Mouse (Mus musculus) kidney, embryonic 16.5 days (tissue): ENCODE results near the gene Zfpm1. TPM values are rescaled to one million over a fixed set of nuclear protein-coding genes. Genes with fewer than 3 reads are reported as not detected.

Source experiments
- ATAC-seq: fragments of 200-750 bp; cut with Nextera tagmentation; 2 replicates; pipeline ENCODE4 v1.8.0; 2017; ENCODE audit warnings: moderate TSS enrichment; ENCODE audit not compliant: low FRiP score, low TSS enrichment
- H3K27ac ChIP-seq: fragments of 300-500 bp; sonication (generic); 2 replicates; pipeline ENCODE4 v1.5.1; 2014; ENCODE audit warnings: low read length
- H3K27me3 ChIP-seq: fragments of 300-500 bp; sonication (generic); 2 replicates; pipeline ENCODE4 v1.6.1; 2014; ENCODE audit warnings: low read length, control low read depth, mixed read lengths; ENCODE audit not compliant: insufficient read depth
- H3K36me3 ChIP-seq: fragments of 300-500 bp; sonication (generic); 2 replicates; pipeline ENCODE4 v1.6.1; 2014; ENCODE audit warnings: low read length, control low read depth, mixed read lengths; ENCODE audit not compliant: insufficient read depth
- H3K4me1 ChIP-seq: fragments of 300-500 bp; sonication (generic); 2 replicates; pipeline ENCODE4 v1.6.1; 2014; ENCODE audit warnings: low read length, control low read depth, mixed read lengths; ENCODE audit not compliant: insufficient read depth
- H3K4me2 ChIP-seq: fragments of 300-500 bp; sonication (generic); replicated peaks from 2 replicates; pipeline ENCODE4 v1.6.1; 2014; ENCODE audit warnings: low read depth, low read length
- H3K4me3 ChIP-seq: fragments of 300-500 bp; sonication (generic); 2 replicates; pipeline ENCODE4 v1.5.1; 2014; ENCODE audit warnings: mild to moderate bottlenecking, low read length
- H3K9ac ChIP-seq: fragments of 300-500 bp; sonication (generic); replicated peaks from 2 replicates; pipeline ENCODE4 v1.6.1; 2014; ENCODE audit warnings: low read length
- H3K9me3 ChIP-seq: fragments of 300-500 bp; sonication (generic); 2 replicates; pipeline ENCODE4 v1.6.1; 2016; ENCODE audit warnings: low read length, control low read depth
- WGBS: fragments of 180-500 bp; shearing (Covaris S2); extraction: QIAGEN DNeasy Blood & Tissue Kit; methylation state at CpG from one replicate; pipeline ENCODE4 v1.1.7; 2014; 5-methylcytosine and 5-hydroxymethylcytosine counted together
- polyA plus RNA-seq: library from polyadenylated mRNA; unstranded; fragments of >200 nt; fragmentation: Nextera tagmentation; extraction: Ambion mirVana; gene quantifications from 2 replicates; pipeline ENCODE4 v1.2.1, GENCODE M21; 2015

Zfpm1 gene
- polyA plus RNA-seq, 1 experiment from 2014 or later = 1.6 TPM

- 84% methylated on average over 7 of the region's 7 CpGs for WGBS
- H3K9ac ChIP-seq = no peak overlapping the region
- no peaks in the 10 kb centered on the region for H3K36me3 ChIP-seq
- no peak overlapping the region for H3K27ac ChIP-seq
- no peak for ATAC-seq
- H3K4me2 ChIP-seq = no peak overlapping the region
- no peaks in the 10 kb centered on the region for H3K9me3 ChIP-seq
- no peak overlapping the region for H3K4me3 ChIP-seq
- peaks cover 6% of the 10 kb centered on the region; the same call in 1 of the 2 replicates for H3K4me1 ChIP-seq
- 0 out of 2 replicates have a peak, but pooled peaks cover 10% of the 10 kb centered on the region for H3K27me3 ChIP-seq
Observed at GRCm38 (mm10) chr8:122270555-122270954, 11.4 kb upstream of the Zfpm1 start.

GRCm38 (mm10) chr8:122273152-122273551 is 8.8 kb upstream of the Zfpm1 start:
- H3K4me1 ChIP-seq = peaks cover 14% of the 10 kb centered on the region; the same call in 1 of the 2 replicates
- WGBS = 7% methylated on average over 5 of the region's 5 CpGs
- no peak overlapping the region for H3K4me3 ChIP-seq
- 0 out of 2 replicates have a peak, but pooled peaks cover 10% of the 10 kb centered on the region for H3K27me3 ChIP-seq
- no peak overlapping the region for H3K27ac ChIP-seq
- H3K36me3 ChIP-seq = no peaks in the 10 kb centered on the region
- H3K9ac ChIP-seq = no peak overlapping the region
- H3K4me2 ChIP-seq = no peak overlapping the region
- no peaks in the 10 kb centered on the region for H3K9me3 ChIP-seq
- peak; percentile 64 for ATAC-seq

GRCm38 (mm10) chr8:122273826-122274225 is 8.1 kb upstream of the Zfpm1 start:
- Histone ChIP-seq H3K4me3 (no peak overlapping the region), H3K4me1 (peaks cover 14% of the 10 kb centered on the region; the same call in 1 of the 2 replicates), H3K27ac (no peak overlapping the region), H3K9me3 (no peaks in the 10 kb centered on the region), H3K4me2 (no peak overlapping the region), H3K27me3 (0 out of 2 replicates have a peak, but pooled peaks cover 10% of the 10 kb centered on the region), H3K9ac (0 out of 2 replicates have a peak overlapping the region, but pooled peaks have one; percentile 14), H3K36me3 (no peaks in the 10 kb centered on the region)
- 42% methylated on average over 7 of the region's 7 CpGs for WGBS
- ATAC-seq = no peak

GRCm38 (mm10) chr8:122274651-122275391 is 7.1 kb upstream of the Zfpm1 start:
- no peak for ATAC-seq
- H3K9me3 ChIP-seq = no peaks in the 10 kb centered on the region
- no peak overlapping the region for H3K9ac ChIP-seq
- no peak overlapping the region for H3K4me2 ChIP-seq
- WGBS = 77% methylated on average over 11 of the region's 11 CpGs
- no peak overlapping the region for H3K4me3 ChIP-seq
- 0 out of 2 replicates have a peak, but pooled peaks cover 7% of the 10 kb centered on the region for H3K27me3 ChIP-seq
- H3K36me3 ChIP-seq = no peaks in the 10 kb centered on the region
- H3K4me1 ChIP-seq = peaks cover 9% of the 10 kb centered on the region; the same call in 1 of the 2 replicates
- no peak overlapping the region for H3K27ac ChIP-seq

GRCm38 (mm10) chr8:122276308-122276707 is 5.6 kb upstream of the Zfpm1 start:
- 82% methylated on average over 5 of the region's 5 CpGs for whole genome bisulfite sequencing
- Histone ChIP-seq H3K9me3 (no peaks in the 10 kb centered on the region), H3K4me3 (no peak overlapping the region), H3K27ac (no peak overlapping the region), H3K4me1 (peaks cover 19% of the 10 kb centered on the region), H3K36me3 (no peaks in the 10 kb centered on the region), H3K4me2 (no peak overlapping the region), H3K9ac (no peak overlapping the region), H3K27me3 (0 out of 2 replicates have a peak, but pooled peaks cover 2% of the 10 kb centered on the region)
- ATAC-seq = no peak

GRCm38 (mm10) chr8:122277204-122277995 is 4.5 kb upstream of the Zfpm1 start:
- Histone ChIP-seq H3K4me2 (no peak overlapping the region), H3K4me1 (peaks cover 19% of the 10 kb centered on the region), H3K4me3 (no peak overlapping the region), H3K36me3 (no peaks in the 10 kb centered on the region), H3K9ac (no peak overlapping the region), H3K9me3 (no peaks in the 10 kb centered on the region), H3K27me3 (0 out of 2 replicates have a peak, but pooled peaks cover 2% of the 10 kb centered on the region), H3K27ac (no peak overlapping the region)
- WGBS = 64% methylated on average over 18 of the region's 18 CpGs
- ATAC-seq = no peak

- Histone ChIP-seq H3K27me3 (0 out of 2 replicates have a peak, but pooled peaks cover 4% of the 10 kb centered on the region), H3K36me3 (no peaks in the 10 kb centered on the region), H3K9ac (0 out of 2 replicates have a peak overlapping the region, but pooled peaks have one; percentile 65), H3K27ac (no peak overlapping the region), H3K9me3 (no peaks in the 10 kb centered on the region), H3K4me1 (peaks cover 41% of the 10 kb centered on the region), H3K4me3 (no peak overlapping the region), H3K4me2 (no peak overlapping the region)
- 63% methylated on average over 4 of the region's 4 CpGs for WGBS
- no peak for ATAC-seq
Observed at GRCm38 (mm10) chr8:122280156-122280555, 1.8 kb upstream of the Zfpm1 start.

GRCm38 (mm10) chr8:122280588-122281316 is 1.2 kb upstream of the Zfpm1 start:
- Histone ChIP-seq H3K4me2 (peak overlapping the region; percentile 93), H3K4me1 (peaks cover 47% of the 10 kb centered on the region)

GRCm38 (mm10) chr8:122281317-122282034 is 465 bp upstream of the Zfpm1 start:
- H3K27me3 ChIP-seq = 0 out of 2 replicates have a peak, but pooled peaks cover 4% of the 10 kb centered on the region
- peak overlapping the region; percentile 65 for H3K9ac ChIP-seq
- ATAC-seq = peak; percentile 91
- under 1% methylated on average over 40 of the region's 47 CpGs for WGBS
- H3K4me3 ChIP-seq = peak overlapping the region; percentile 80
- H3K4me2 ChIP-seq = peak overlapping the region; percentile 93
- no peaks in the 10 kb centered on the region for H3K36me3 ChIP-seq
- peaks cover 50% of the 10 kb centered on the region for H3K4me1 ChIP-seq
- no peaks in the 10 kb centered on the region for H3K9me3 ChIP-seq
- peak overlapping the region; percentile 87 for H3K27ac ChIP-seq

More at GRCm38 (mm10) chr8:122280588-122281316, 1.2 kb upstream of the Zfpm1 start:
- peak overlapping the region; percentile 80 for H3K4me3 ChIP-seq
- H3K9ac ChIP-seq = peak overlapping the region; percentile 65
- no peaks in the 10 kb centered on the region for H3K9me3 ChIP-seq
- 4% methylated on average over 20 of the region's 20 CpGs for WGBS
- H3K27ac ChIP-seq = peak overlapping the region; percentile 87
- no peaks in the 10 kb centered on the region for H3K36me3 ChIP-seq
- peak; percentile 52 for ATAC-seq
- 0 out of 2 replicates have a peak, but pooled peaks cover 4% of the 10 kb centered on the region for H3K27me3 ChIP-seq
